Mouse (Mus musculus) myocyte (in vitro differentiated cells): Measurements from ENCODE around the gene Ptprm.

Experiments
- E2F4 ChIP-seq: IDR thresholded peaks from one replicate; pipeline ENCODE4 v1.6.1; 2011; ENCODE audit warnings: mild to moderate bottlenecking, control low read depth, moderate library complexity; ENCODE audit not compliant: insufficient read depth
- MAX ChIP-seq: IDR thresholded peaks from one replicate; pipeline ENCODE4 v1.6.1; 2011; ENCODE audit warnings: low read depth, mild to moderate bottlenecking, control low read depth
- MYOD1 ChIP-seq, 3 experiments: IDR thresholded peaks; one replicate each; pipeline ENCODE4 v1.6.1; 2011; ENCODE audit warnings: control low read depth in 2 of 3, low read depth in 2 of 3, mild to moderate bottlenecking in 2 of 3, moderate library complexity in 1 of 3; ENCODE audit not compliant: insufficient read length in 2 of 3, control insufficient read depth in 1 of 3
- MYOG ChIP-seq, 3 experiments: IDR thresholded peaks; one replicate each; pipeline ENCODE4 v1.6.1; 2011; ENCODE audit warnings: control low read depth in 2 of 3, low read depth in 2 of 3, mild to moderate bottlenecking in 2 of 3; ENCODE audit not compliant: insufficient read length in 2 of 3, control insufficient read depth in 1 of 3, insufficient read depth in 1 of 3
- POLR2A ChIP-seq: IDR thresholded peaks from one replicate; pipeline ENCODE4 v1.6.1; 2011; ENCODE audit warnings: low read depth, mild to moderate bottlenecking, control low read depth, moderate library complexity; ENCODE audit not compliant: insufficient read length
- TCF12 ChIP-seq: IDR thresholded peaks from one replicate; pipeline ENCODE4 v1.6.1; 2011; ENCODE audit warnings: mild to moderate bottlenecking, control low read depth; ENCODE audit not compliant: poor library complexity, insufficient read depth, severe bottlenecking
- TCF3 ChIP-seq: IDR thresholded peaks from one replicate; pipeline ENCODE4 v1.6.1; 2011; ENCODE audit warnings: low read depth, control low read depth; ENCODE audit not compliant: insufficient read length
- USF1 ChIP-seq: IDR thresholded peaks from one replicate; pipeline ENCODE4 v1.6.1; 2011; ENCODE audit warnings: low read depth, mild to moderate bottlenecking, control low read depth, moderate library complexity

GRCm38 (mm10) chr17:67033547-67033946 is 320.7 kb downstream of the Ptprm start:
- TF ChIP-seq TCF12: no peak
- TF ChIP-seq POLR2A: no peak
- TF ChIP-seq MAX: no peak
- no peak for TF ChIP-seq MYOG (IDR thresholded peaks at IDR 0.05; ENCODE audit: control insufficient read depth in 1 of 3, insufficient read depth in 1 of 3, insufficient read length in 2 of 3, low read depth in 2 of 3)
- no peak for TF ChIP-seq E2F4
- no peak for TF ChIP-seq USF1
- TF ChIP-seq TCF3: no peak
- TF ChIP-seq MYOD1 (IDR thresholded peaks at IDR 0.05; ENCODE audit: control insufficient read depth in 1 of 3, insufficient read length in 2 of 3, low read depth in 2 of 3): no peak
